In the genomic region with DNA sequence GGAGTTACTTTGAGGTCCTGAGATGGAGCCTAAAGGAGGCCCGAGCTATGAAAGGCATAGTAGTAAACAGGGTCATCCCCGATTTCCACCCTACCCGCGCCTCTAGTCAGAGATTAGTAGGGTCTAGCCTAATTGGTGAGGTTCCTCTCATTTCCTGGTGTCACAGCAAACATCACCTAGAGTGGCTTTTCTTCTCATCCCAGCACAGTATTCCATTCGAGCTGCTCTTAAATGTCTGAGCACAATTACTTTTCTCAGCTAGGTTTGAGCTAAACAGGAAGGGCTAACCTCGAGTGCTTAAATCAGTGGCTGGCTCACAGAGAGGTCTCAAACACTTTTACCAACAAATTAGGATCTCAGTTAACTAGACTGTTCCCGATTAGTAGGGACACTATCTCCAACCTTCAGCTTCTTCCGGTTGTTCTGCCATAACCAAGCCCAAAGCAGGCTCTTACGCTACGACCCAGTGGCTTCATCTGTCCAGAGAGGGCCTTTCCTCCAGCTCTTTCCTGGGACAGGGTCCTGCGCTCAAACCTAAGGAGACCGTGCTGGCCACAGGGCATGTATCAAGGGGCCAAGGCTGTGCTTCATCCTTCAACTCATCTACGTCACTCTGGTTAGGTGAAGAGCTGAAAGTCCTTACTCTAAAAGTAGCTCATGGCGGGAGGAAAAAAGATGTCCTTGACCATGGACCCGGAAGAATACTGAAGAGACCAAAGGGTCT, we compare ENCODE assay signal across 8 mouse cellular contexts. TPM values are rescaled to one million over a fixed set of nuclear protein-coding genes. Genes with fewer than 3 reads are reported as not detected.
A peak's percentile ranks its signal among the peaks of the same experiment; 100 is the strongest.
DNase-seq lines count a peak whose midpoint lies in the region; ATAC-seq and TF ChIP-seq lines count a peak whose summit lies in the region.

No protein-coding gene starts in this region.

- no peak for TF ChIP-seq CTCF in G1E (IDR thresholded peaks at IDR 0.05; ENCODE audit: low read depth, low read length)

- peaks cover 18% of the 10 kb centered on the region for H3K4me1 ChIP-seq in heart, embryonic 10.5 days
- peaks cover 47% of the 10 kb centered on the region for H3K4me1 ChIP-seq in G1E (ENCODE audit: insufficient read depth, low read depth, low read length)
- H3K4me1 ChIP-seq in hindbrain, embryonic 10.5 days (replicated peaks) = peaks cover 29% of the 10 kb centered on the region
- H3K4me1 ChIP-seq in megakaryocyte, embryonic 14.5 days = peaks cover 48% of the 10 kb centered on the region

- H3K4me3 ChIP-seq in heart, embryonic 10.5 days = peak overlapping the region; percentile 97
- H3K4me3 ChIP-seq in G1E (ENCODE audit: low read depth, low read length) = peak overlapping the region; percentile 91
- H3K4me3 ChIP-seq in hindbrain, embryonic 10.5 days = peak overlapping the region; percentile 99
- peak overlapping the region; percentile 93 for H3K4me3 ChIP-seq in megakaryocyte, embryonic 14.5 days (replicated peaks)

- intact Hi-C loops in heart, postnatal 36 days (cut with DNase I) = loop anchor here (2.0 to 5.0 kb wide), 2 partner anchors 137 to 177 kb away; no protein-coding TSS in a partner anchor

- no peak for ATAC-seq in G1E (ENCODE audit: extremely low read depth, insufficient number of reproducible peaks, low FRiP score, poor library complexity, severe bottlenecking)

- H3K36me3 ChIP-seq in heart, embryonic 10.5 days = peaks cover 34% of the 10 kb centered on the region
- peaks cover 41% of the 10 kb centered on the region for H3K36me3 ChIP-seq in G1E (replicated peaks)
- peaks cover 36% of the 10 kb centered on the region for H3K36me3 ChIP-seq in hindbrain, embryonic 10.5 days
- peaks cover 36% of the 10 kb centered on the region for H3K36me3 ChIP-seq in megakaryocyte, embryonic 14.5 days (replicated peaks; ENCODE audit: low read length)

- H3K27ac ChIP-seq in heart, embryonic 10.5 days = peak overlapping the region; percentile 98
- H3K27ac ChIP-seq in hindbrain, embryonic 10.5 days = peak overlapping the region; percentile 95

- no peaks in the 10 kb centered on the region for H3K9me3 ChIP-seq in heart, embryonic 10.5 days
- no peaks in the 10 kb centered on the region for H3K9me3 ChIP-seq in G1E (replicated peaks)
- H3K9me3 ChIP-seq in hindbrain, embryonic 10.5 days = no peaks in the 10 kb centered on the region
- H3K9me3 ChIP-seq in megakaryocyte, embryonic 14.5 days = no peaks in the 10 kb centered on the region

- no peak for DNase-seq in heart, embryonic 10.5 days (ENCODE audit: low spot score)
- DNase-seq in heart, postnatal 36 days = no peak
- DNase-seq in G1E (ENCODE audit: low spot score) = no peak
- DNase-seq in hindbrain, embryonic 10.5 days (ENCODE audit: low spot score) = no peak
- DNase-seq in urinary bladder, postnatal 25 days (ENCODE audit: low spot score) = no peak
- no peak for DNase-seq in adrenal gland, postnatal 36 days
- no peak for DNase-seq in thymus, postnatal 4 days

- H3K27me3 ChIP-seq in heart, embryonic 10.5 days (ENCODE audit: insufficient read depth, poor library complexity, severe bottlenecking) = 0 out of 2 replicates have a peak, but pooled peaks cover 2% of the 10 kb centered on the region
- H3K27me3 ChIP-seq in G1E (ENCODE audit: insufficient read depth, low read length) = peaks cover 18% of the 10 kb centered on the region
- no peaks in the 10 kb centered on the region for H3K27me3 ChIP-seq in hindbrain, embryonic 10.5 days (ENCODE audit: insufficient read depth, poor library complexity, severe bottlenecking)
- peaks cover 16% of the 10 kb centered on the region for H3K27me3 ChIP-seq in megakaryocyte, embryonic 14.5 days (replicated peaks)

- 58% methylated on average over 15 of the region's 15 CpGs for WGBS in heart, embryonic 10.5 days
- WGBS in hindbrain, embryonic 10.5 days = 62% methylated on average over 15 of the region's 15 CpGs

RNA-seq across cellular contexts. Expression of gene Rps17, which starts 0.6 kb away (rescaled TPM):
- polyA plus RNA-seq in heart, embryonic 10.5 days (2016; fragmentation: Nextera tagmentation; extraction: Ambion mirVana) = 906 and 1,028 TPM in 2 replicates
- total RNA-seq in heart, postnatal 36 days (2021) = 100 to 1,000 TPM; 870 to 936 TPM
- total RNA-seq in G1E (2014; fragmentation: Nextera tagmentation) (1,073 and 1,187 TPM in 2 replicates), G1E (2017) (3,077 and 3,504 TPM in 2 replicates)
- polyA plus RNA-seq in G1E (2012) = 210 and 249 TPM in 2 replicates
- 1,093 and 1,176 TPM in 2 replicates for polyA plus RNA-seq in hindbrain, embryonic 10.5 days (2016; fragmentation: Nextera tagmentation; extraction: Ambion mirVana)
- 57.3 and 223 TPM in 2 replicates for polyA plus RNA-seq in megakaryocyte, embryonic 14.5 days (2012; ENCODE audit: insufficient read depth, low replicate concordance)
- 1,000 to 10,000 TPM; 1,209 to 1,218 TPM for total RNA-seq in adrenal gland, postnatal 36 days (2021)
